Mouse (Mus musculus): ENCODE measurements around the gene Slc9a9. TPM values are rescaled to one million over a fixed set of nuclear protein-coding genes. Genes with fewer than 3 reads are reported as not detected.

Slc9a9 gene
- polyA plus RNA-seq, 1 experiment, result 0.69 TPM

DNA sequence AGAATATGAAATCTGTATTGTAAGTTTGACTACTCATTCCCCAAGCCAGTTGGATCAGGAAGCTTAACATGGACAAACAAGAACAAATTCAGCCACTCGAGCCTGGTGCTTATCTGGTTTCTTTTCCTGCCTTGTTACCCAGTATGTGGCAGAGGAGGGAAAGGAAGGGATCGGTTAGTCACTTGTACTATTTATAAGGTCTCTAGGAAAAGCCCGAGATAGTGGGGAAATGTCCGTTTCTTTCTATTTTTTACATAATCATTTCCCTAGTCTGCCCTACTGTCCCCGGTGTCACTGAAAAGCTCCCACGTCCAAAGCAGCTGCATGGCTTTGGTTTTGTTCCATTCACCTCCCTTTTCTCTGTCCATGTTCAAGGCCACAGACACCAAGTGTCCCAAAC is 24.1 kb upstream of the Slc9a9 start:
- Histone ChIP-seq H3K36me3 (ENCODE audit: control insufficient read depth, insufficient read depth, low read length) (no peaks in the 10 kb centered on the region), H3K27ac (ENCODE audit: control insufficient read depth, insufficient read depth, low read depth, low read length) (no peak overlapping the region), H3K4me3 (ENCODE audit: control insufficient read depth, low read depth, low read length) (no peak overlapping the region), H3K4me1 (ENCODE audit: control insufficient read depth, insufficient read depth, low read length) (no peaks in the 10 kb centered on the region), H3K27me3 (ENCODE audit: control insufficient read depth, insufficient read depth, low read length) (no peaks in the 10 kb centered on the region)
- TF ChIP-seq POLR2A (IDR thresholded peaks at IDR 0.05; ENCODE audit: control insufficient read depth, low read depth, low read length), result no peak
- no peak for TF ChIP-seq CTCF (IDR thresholded peaks at IDR 0.05; ENCODE audit: control insufficient read depth, insufficient read depth, insufficient replicate concordance, low read depth, low read length)

DNA sequence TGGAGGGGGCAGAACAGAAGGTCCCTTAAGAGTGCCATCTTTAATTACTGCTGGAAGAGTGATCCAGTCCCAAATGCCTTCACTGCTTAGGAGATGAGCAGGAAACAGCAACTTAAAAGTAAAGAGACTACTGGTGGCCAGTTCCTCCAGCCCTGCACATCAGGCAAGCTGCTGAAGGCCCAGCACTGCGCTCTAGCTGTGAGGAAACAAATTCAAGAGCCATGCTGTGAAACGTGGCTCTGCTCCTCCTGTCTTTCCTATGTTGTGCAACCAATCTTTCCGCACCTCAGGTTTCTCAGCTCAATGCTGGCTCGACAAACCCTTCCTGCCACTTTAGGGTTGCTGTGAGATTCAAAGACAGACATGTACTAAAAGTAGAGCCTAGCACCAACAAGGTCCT is 22.3 kb upstream of the Slc9a9 start:
- no peaks in the 10 kb centered on the region for H3K27me3 ChIP-seq (ENCODE audit: control insufficient read depth, insufficient read depth, low read length)
- TF ChIP-seq CTCF (IDR thresholded peaks at IDR 0.05; ENCODE audit: control insufficient read depth, insufficient read depth, insufficient replicate concordance, low read depth, low read length) (no peak), POLR2A (IDR thresholded peaks at IDR 0.05; ENCODE audit: control insufficient read depth, low read depth, low read length) (no peak)

DNA sequence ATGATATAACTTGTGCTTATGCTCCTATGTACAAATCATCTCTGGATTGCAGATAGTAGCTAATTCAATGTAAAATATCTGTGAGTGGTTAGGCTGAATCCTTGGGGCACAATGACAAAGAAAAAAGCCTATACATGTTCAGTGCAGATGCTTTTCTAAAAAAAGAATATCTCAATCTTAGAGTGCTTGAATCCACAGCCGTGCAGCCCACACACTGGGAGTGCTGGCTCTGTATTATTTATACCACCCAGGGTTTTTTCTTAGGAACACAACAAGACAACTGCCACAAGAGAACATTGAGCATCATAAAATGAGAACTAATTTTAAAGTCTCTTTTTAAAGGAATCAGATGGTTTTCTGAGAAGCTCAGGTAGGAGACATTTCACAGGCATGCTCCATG is 19.7 kb upstream of the Slc9a9 start:
- H3K4me3 ChIP-seq (ENCODE audit: control insufficient read depth, low read depth, low read length), result no peak overlapping the region
- no peak for TF ChIP-seq CTCF (IDR thresholded peaks at IDR 0.05; ENCODE audit: control insufficient read depth, insufficient read depth, insufficient replicate concordance, low read depth, low read length)
- TF ChIP-seq POLR2A (IDR thresholded peaks at IDR 0.05; ENCODE audit: control insufficient read depth, low read depth, low read length), result no peak
- no peaks in the 10 kb centered on the region for H3K36me3 ChIP-seq (ENCODE audit: control insufficient read depth, insufficient read depth, low read length)
- no peaks in the 10 kb centered on the region for H3K27me3 ChIP-seq (ENCODE audit: control insufficient read depth, insufficient read depth, low read length)
- H3K27ac ChIP-seq (ENCODE audit: control insufficient read depth, insufficient read depth, low read depth, low read length), result no peak overlapping the region
- H3K4me1 ChIP-seq (ENCODE audit: control insufficient read depth, insufficient read depth, low read length), result no peaks in the 10 kb centered on the region; the same call in 1 of the 2 replicates

More for the DNA sequence above, 22.3 kb upstream of the Slc9a9 start:
- H3K4me1 ChIP-seq (ENCODE audit: control insufficient read depth, insufficient read depth, low read length), result no peaks in the 10 kb centered on the region
- no peak overlapping the region for H3K27ac ChIP-seq (ENCODE audit: control insufficient read depth, insufficient read depth, low read depth, low read length)
- H3K36me3 ChIP-seq (ENCODE audit: control insufficient read depth, insufficient read depth, low read length), result no peaks in the 10 kb centered on the region
- H3K4me3 ChIP-seq (ENCODE audit: control insufficient read depth, low read depth, low read length), result no peak overlapping the region

DNA sequence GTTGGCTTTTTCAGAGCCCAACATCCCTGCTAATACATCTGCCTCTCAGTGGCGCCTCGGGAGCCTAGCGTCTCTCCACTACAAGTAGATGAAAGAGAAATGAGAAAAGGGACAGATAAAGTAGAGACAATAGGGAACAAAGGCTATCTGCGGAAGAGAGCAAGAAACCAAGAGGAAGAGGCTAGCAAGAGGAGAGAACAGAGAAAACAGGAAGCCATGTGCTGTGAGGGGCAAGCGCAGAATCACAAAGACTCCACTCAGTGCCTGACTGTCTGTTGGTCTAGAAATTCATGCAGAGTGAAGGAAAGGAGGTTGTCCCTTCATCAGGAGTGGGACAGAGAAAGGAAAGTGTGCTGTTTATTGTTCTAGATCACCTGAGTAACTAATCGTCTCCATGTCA is 16.5 kb upstream of the Slc9a9 start:
- Histone ChIP-seq H3K27ac (ENCODE audit: control insufficient read depth, insufficient read depth, low read depth, low read length) (no peak overlapping the region), H3K27me3 (ENCODE audit: control insufficient read depth, insufficient read depth, low read length) (no peaks in the 10 kb centered on the region), H3K4me3 (ENCODE audit: control insufficient read depth, low read depth, low read length) (no peak overlapping the region), H3K36me3 (ENCODE audit: control insufficient read depth, insufficient read depth, low read length) (no peaks in the 10 kb centered on the region), H3K4me1 (ENCODE audit: control insufficient read depth, insufficient read depth, low read length) (no peaks in the 10 kb centered on the region; the same call in 1 of the 2 replicates)
- TF ChIP-seq POLR2A (IDR thresholded peaks at IDR 0.05; ENCODE audit: control insufficient read depth, low read depth, low read length) (no peak), CTCF (IDR thresholded peaks at IDR 0.05; ENCODE audit: control insufficient read depth, insufficient read depth, insufficient replicate concordance, low read depth, low read length) (no peak)

DNA sequence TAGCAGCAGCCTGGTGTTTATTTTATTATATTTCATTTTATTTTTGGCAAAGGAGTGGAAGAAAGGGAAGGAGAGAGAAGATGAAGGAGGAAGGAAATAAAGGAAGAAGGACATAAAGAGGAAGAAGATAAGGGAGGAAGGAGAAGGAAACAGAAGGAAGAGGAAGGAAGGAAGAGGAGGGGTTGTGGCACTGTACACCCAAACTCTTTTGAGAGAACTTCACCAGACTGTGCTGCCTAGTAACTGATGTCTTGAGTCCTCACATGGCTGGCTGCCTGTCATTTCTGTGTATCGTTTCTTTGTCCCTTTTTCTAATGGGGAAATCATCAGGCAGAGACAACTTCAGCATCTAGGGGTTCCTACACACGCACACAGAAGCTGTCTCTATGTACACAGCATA is 15.9 kb upstream of the Slc9a9 start:
- Histone ChIP-seq H3K27me3 (ENCODE audit: control insufficient read depth, insufficient read depth, low read length) (no peaks in the 10 kb centered on the region), H3K27ac (ENCODE audit: control insufficient read depth, insufficient read depth, low read depth, low read length) (no peak overlapping the region), H3K36me3 (ENCODE audit: control insufficient read depth, insufficient read depth, low read length) (no peaks in the 10 kb centered on the region), H3K4me3 (ENCODE audit: control insufficient read depth, low read depth, low read length) (no peak overlapping the region), H3K4me1 (ENCODE audit: control insufficient read depth, insufficient read depth, low read length) (no peaks in the 10 kb centered on the region; the same call in 1 of the 2 replicates)
- no peak for TF ChIP-seq POLR2A (IDR thresholded peaks at IDR 0.05; ENCODE audit: control insufficient read depth, low read depth, low read length)
- no peak for TF ChIP-seq CTCF (IDR thresholded peaks at IDR 0.05; ENCODE audit: control insufficient read depth, insufficient read depth, insufficient replicate concordance, low read depth, low read length)

DNA sequence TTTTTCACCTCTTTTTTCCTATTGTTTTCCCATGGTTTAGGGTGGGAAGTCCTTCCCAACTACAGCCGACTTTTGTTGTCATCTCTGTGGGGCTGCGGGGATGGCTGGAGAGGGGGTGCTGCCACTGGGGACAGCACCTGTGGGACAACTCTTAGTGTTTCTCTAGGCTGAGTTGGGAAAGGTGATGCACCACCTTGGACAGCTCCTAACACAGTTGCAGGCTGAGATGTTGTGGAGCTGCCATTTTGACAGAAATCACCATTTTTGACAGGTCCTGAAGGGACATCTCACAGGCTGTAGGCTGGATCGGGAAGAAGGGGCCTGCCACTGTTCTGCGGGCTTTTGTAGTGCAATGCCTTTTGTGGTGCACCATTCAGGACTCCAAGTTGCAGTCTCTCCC is 13.4 kb upstream of the Slc9a9 start:
- TF ChIP-seq POLR2A (IDR thresholded peaks at IDR 0.05; ENCODE audit: control insufficient read depth, low read depth, low read length) (no peak), CTCF (IDR thresholded peaks at IDR 0.05; ENCODE audit: control insufficient read depth, insufficient read depth, insufficient replicate concordance, low read depth, low read length) (no peak)
- Histone ChIP-seq H3K4me1 (ENCODE audit: control insufficient read depth, insufficient read depth, low read length) (no peaks in the 10 kb centered on the region; the same call in 1 of the 2 replicates), H3K27ac (ENCODE audit: control insufficient read depth, insufficient read depth, low read depth, low read length) (no peak overlapping the region), H3K27me3 (ENCODE audit: control insufficient read depth, insufficient read depth, low read length) (no peaks in the 10 kb centered on the region), H3K4me3 (ENCODE audit: control insufficient read depth, low read depth, low read length) (no peak overlapping the region), H3K36me3 (ENCODE audit: control insufficient read depth, insufficient read depth, low read length) (no peaks in the 10 kb centered on the region)

DNA sequence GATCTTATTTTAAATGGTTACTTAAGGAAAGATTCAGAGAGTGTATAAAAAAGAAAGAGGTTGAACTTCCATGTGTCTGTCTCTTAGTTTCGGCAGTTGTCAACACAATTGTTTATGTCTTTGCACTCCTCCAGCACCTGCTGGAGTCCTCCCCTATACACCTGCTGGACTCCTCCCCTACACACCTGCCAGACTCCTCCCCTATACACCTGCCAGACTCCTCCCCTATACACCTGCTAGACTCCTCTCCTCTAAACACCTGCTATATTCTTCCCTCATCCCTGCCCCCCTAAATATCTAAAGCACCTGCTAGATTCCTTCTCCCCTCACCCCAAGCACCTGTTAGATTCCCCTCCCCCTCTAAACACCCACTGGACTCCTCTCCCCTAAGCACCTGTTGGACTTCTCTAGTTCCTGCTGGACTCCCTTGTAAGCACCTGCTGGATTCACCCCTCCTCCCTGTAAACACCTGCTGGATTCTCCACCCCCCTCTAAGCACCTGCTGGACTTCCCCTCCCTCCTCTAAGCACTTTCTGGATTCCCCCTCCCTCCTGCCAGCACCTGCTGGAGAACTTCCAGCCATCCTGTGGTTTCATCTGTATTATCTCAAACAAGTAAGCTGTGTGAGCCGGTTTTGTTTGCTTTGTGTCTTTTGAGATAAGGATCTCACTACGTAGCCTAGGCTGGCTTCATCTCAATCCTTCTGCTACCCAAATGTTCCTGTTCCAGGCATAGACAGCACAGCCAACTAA is 10.1 kb upstream of the Slc9a9 start:
- H3K27ac ChIP-seq (ENCODE audit: control insufficient read depth, insufficient read depth, low read depth, low read length), result no peak overlapping the region
- H3K36me3 ChIP-seq (ENCODE audit: control insufficient read depth, insufficient read depth, low read length), result no peaks in the 10 kb centered on the region
- H3K4me1 ChIP-seq (ENCODE audit: control insufficient read depth, insufficient read depth, low read length), result no peaks in the 10 kb centered on the region
- H3K27me3 ChIP-seq (ENCODE audit: control insufficient read depth, insufficient read depth, low read length), result no peaks in the 10 kb centered on the region
- H3K4me3 ChIP-seq (ENCODE audit: control insufficient read depth, low read depth, low read length), result no peak overlapping the region
- TF ChIP-seq POLR2A (IDR thresholded peaks at IDR 0.05; ENCODE audit: control insufficient read depth, low read depth, low read length), result no peak
- no peak for TF ChIP-seq CTCF (IDR thresholded peaks at IDR 0.05; ENCODE audit: control insufficient read depth, insufficient read depth, insufficient replicate concordance, low read depth, low read length)
